ENCODE assay signal across 9 mouse cellular contexts in genomic region chr6:128423496-128424268, GRCm38 (mm10). TPM values are rescaled to one million over a fixed set of nuclear protein-coding genes. Genes with fewer than 3 reads are reported as not detected.
DNase-seq lines count a peak whose midpoint lies in the region; ATAC-seq lines count a peak whose summit lies in the region.
"Had no signal": no experiment of that assay in that cellular context is flagged by ENCODE, and none has a peak within 500 bp of the region (broad histone marks: within the 10 kb centered on the region; RNA-seq: fewer than 3 reads in every experiment).

No protein-coding gene starts in this region.

- WGBS in neural tube, embryonic 11.5 days, result 51% methylated on average over 15 of the region's 16 CpGs
- WGBS in embryonic facial prominence, embryonic 13.5 days, result 47% methylated on average over 16 of the region's 16 CpGs
- 36% methylated on average over 15 of the region's 16 CpGs for WGBS in intestine, embryonic 16.5 days
- WGBS in neural tube, embryonic 12.5 days, result 47% methylated on average over 15 of the region's 16 CpGs

- no peak for ATAC-seq in neural tube, embryonic 11.5 days (ENCODE audit: insufficient read depth, low FRiP score, low TSS enrichment)
- ATAC-seq in embryonic facial prominence, embryonic 13.5 days (ENCODE audit: insufficient number of reproducible peaks, insufficient read depth, low FRiP score, low TSS enrichment, low read depth), result no peak
- ATAC-seq in intestine, embryonic 16.5 days, result peak; percentile 43; the same call in 1 of the 2 replicates
- ATAC-seq in neural tube, embryonic 12.5 days (ENCODE audit: low FRiP score, low read depth), result peak; percentile 34

- no peak for DNase-seq in neural tube, embryonic 11.5 days (ENCODE audit: low spot score)
- DNase-seq in neural tube, embryonic 10.5 days (ENCODE audit: extremely low spot score, low spot score), result no peak
- DNase-seq in adrenal gland, postnatal 14 days, result no peak
- DNase-seq in adrenal gland, adult 2 months, result no peak
- no peak for DNase-seq in layer of hippocampus, adult 9-10 months (ENCODE audit: low spot score)

- H3K9me3 ChIP-seq in neural tube, embryonic 11.5 days (ENCODE audit: control insufficient read depth, low read length), result no peaks in the 10 kb centered on the region
- H3K9me3 ChIP-seq in embryonic facial prominence, embryonic 13.5 days, result no peaks in the 10 kb centered on the region
- no peaks in the 10 kb centered on the region for H3K9me3 ChIP-seq in intestine, embryonic 16.5 days (ENCODE audit: control insufficient read depth, low read length)
- H3K9me3 ChIP-seq in neural tube, embryonic 12.5 days, result no peaks in the 10 kb centered on the region

- H3K27me3 ChIP-seq in neural tube, embryonic 11.5 days (ENCODE audit: control insufficient read depth, insufficient read depth, low read length), result no peaks in the 10 kb centered on the region
- no peaks in the 10 kb centered on the region for H3K27me3 ChIP-seq in embryonic facial prominence, embryonic 13.5 days
- H3K27me3 ChIP-seq in intestine, embryonic 16.5 days (replicated peaks; ENCODE audit: control insufficient read depth, insufficient read depth, low read length), result no peaks in the 10 kb centered on the region
- no peaks in the 10 kb centered on the region for H3K27me3 ChIP-seq in neural tube, embryonic 12.5 days (replicated peaks)

- peak overlapping the region; percentile 67 for H3K4me3 ChIP-seq in neural tube, embryonic 11.5 days (ENCODE audit: low read depth, low read length)
- H3K4me3 ChIP-seq in embryonic facial prominence, embryonic 13.5 days, result peak overlapping the region; percentile 66
- H3K4me3 ChIP-seq in intestine, embryonic 16.5 days (ENCODE audit: low read length), result peak overlapping the region; percentile 61
- peak overlapping the region; percentile 58 for H3K4me3 ChIP-seq in neural tube, embryonic 12.5 days

- H3K9ac ChIP-seq in neural tube, embryonic 11.5 days (ENCODE audit: low read length), result peak overlapping the region; percentile 85
- peak overlapping the region; percentile 77 for H3K9ac ChIP-seq in embryonic facial prominence, embryonic 13.5 days
- peak overlapping the region; percentile 83 for H3K9ac ChIP-seq in intestine, embryonic 16.5 days (ENCODE audit: low read depth, low read length)
- peak overlapping the region; percentile 65 for H3K9ac ChIP-seq in neural tube, embryonic 12.5 days

- peak overlapping the region; percentile 93; the same call in 1 of the 2 replicates for H3K27ac ChIP-seq in neural tube, embryonic 11.5 days (ENCODE audit: low read depth, low read length)
- peak overlapping the region; percentile 95 for H3K27ac ChIP-seq in embryonic facial prominence, embryonic 13.5 days
- peak overlapping the region; percentile 84 for H3K27ac ChIP-seq in intestine, embryonic 16.5 days (ENCODE audit: low read length)
- H3K27ac ChIP-seq in neural tube, embryonic 12.5 days, result no peak overlapping the region

- no peaks in the 10 kb centered on the region; the same call in 1 of the 2 replicates for H3K4me1 ChIP-seq in neural tube, embryonic 11.5 days (ENCODE audit: control insufficient read depth, insufficient read depth, low read length)
- H3K4me1 ChIP-seq in embryonic facial prominence, embryonic 13.5 days, result peaks cover 2% of the 10 kb centered on the region; the same call in 1 of the 2 replicates
- H3K4me1 ChIP-seq in intestine, embryonic 16.5 days (ENCODE audit: control insufficient read depth, insufficient read depth, low read length), result peaks cover 8% of the 10 kb centered on the region
- no peaks in the 10 kb centered on the region for H3K4me1 ChIP-seq in neural tube, embryonic 12.5 days

- H3K36me3 ChIP-seq in neural tube, embryonic 11.5 days (ENCODE audit: control insufficient read depth, insufficient read depth, low read length), result no peaks in the 10 kb centered on the region; the same call in 1 of the 2 replicates
- H3K36me3 ChIP-seq in embryonic facial prominence, embryonic 13.5 days, result peaks cover 22% of the 10 kb centered on the region
- no peaks in the 10 kb centered on the region for H3K36me3 ChIP-seq in intestine, embryonic 16.5 days (ENCODE audit: control insufficient read depth, insufficient read depth, low read length)
- peaks cover 12% of the 10 kb centered on the region for H3K36me3 ChIP-seq in neural tube, embryonic 12.5 days

- H3K4me2 ChIP-seq in neural tube, embryonic 11.5 days (ENCODE audit: low read depth), result peak overlapping the region; percentile 61
- peak overlapping the region; percentile 64 for H3K4me2 ChIP-seq in embryonic facial prominence, embryonic 13.5 days
- H3K4me2 ChIP-seq in intestine, embryonic 16.5 days (ENCODE audit: low read depth, low read length), result peak overlapping the region; percentile 37
- peak overlapping the region; percentile 72 for H3K4me2 ChIP-seq in neural tube, embryonic 12.5 days (replicated peaks)

RNA-seq across cellular contexts. Expression of gene Itfg2, which starts 1.0 kb away (rescaled TPM):
- 28.8 and 31.2 TPM in 2 replicates for polyA plus RNA-seq in neural tube, embryonic 11.5 days (2014; fragmentation: Nextera tagmentation; extraction: Ambion mirVana)
- 41.7 and 42.7 TPM in 2 replicates for polyA plus RNA-seq in embryonic facial prominence, embryonic 13.5 days (2015; fragmentation: Nextera tagmentation; extraction: Ambion mirVana)
- 26.1 and 26.6 TPM in 2 replicates for polyA plus RNA-seq in intestine, embryonic 16.5 days (2015; fragmentation: Nextera tagmentation; extraction: Ambion mirVana)
- 38.6 and 38.8 TPM in 2 replicates for polyA plus RNA-seq in neural tube, embryonic 12.5 days (2016; fragmentation: Nextera tagmentation; extraction: Ambion mirVana)
- 21.6 and 35.8 TPM in 2 replicates for total RNA-seq in adrenal gland, postnatal 14 days (2021)
- 10 to 100 TPM; 28.6 to 32.8 TPM for total RNA-seq in adrenal gland, adult 2 months (2021)
- polyA plus RNA-seq in adrenal gland, adult 2 months (2012; rRNA removed), result 31.7 and 40.3 TPM in 2 replicates

RNA-seq across cellular contexts. Expression of gene Fkbp4, which starts 14.8 kb away (rescaled TPM):
- 506 and 551 TPM in 2 replicates for polyA plus RNA-seq in neural tube, embryonic 11.5 days (2014; fragmentation: Nextera tagmentation; extraction: Ambion mirVana)
- polyA plus RNA-seq in embryonic facial prominence, embryonic 13.5 days (2015; fragmentation: Nextera tagmentation; extraction: Ambion mirVana), result 411 and 438 TPM in 2 replicates
- polyA plus RNA-seq in intestine, embryonic 16.5 days (2015; fragmentation: Nextera tagmentation; extraction: Ambion mirVana), result 461 and 516 TPM in 2 replicates
- polyA plus RNA-seq in neural tube, embryonic 12.5 days (2016; fragmentation: Nextera tagmentation; extraction: Ambion mirVana), result 404 and 410 TPM in 2 replicates
- total RNA-seq in adrenal gland, postnatal 14 days (2021), result 198 and 230 TPM in 2 replicates
- 100 to 1,000 TPM; 229 to 272 TPM for total RNA-seq in adrenal gland, adult 2 months (2021)
- 187 and 202 TPM in 2 replicates for polyA plus RNA-seq in adrenal gland, adult 2 months (2012; rRNA removed)

RNA-seq across cellular contexts. Expression of gene Nrip2, which starts 24.6 kb away (rescaled TPM):
- polyA plus RNA-seq in neural tube, embryonic 11.5 days (2014; fragmentation: Nextera tagmentation; extraction: Ambion mirVana), result 1.9 and 2.2 TPM in 2 replicates
- 5.1 and 5.7 TPM in 2 replicates for polyA plus RNA-seq in embryonic facial prominence, embryonic 13.5 days (2015; fragmentation: Nextera tagmentation; extraction: Ambion mirVana)
- 5.3 and 5.7 TPM in 2 replicates for polyA plus RNA-seq in intestine, embryonic 16.5 days (2015; fragmentation: Nextera tagmentation; extraction: Ambion mirVana)
- 4.6 and 4.8 TPM in 2 replicates for polyA plus RNA-seq in neural tube, embryonic 12.5 days (2016; fragmentation: Nextera tagmentation; extraction: Ambion mirVana)
- total RNA-seq in adrenal gland, postnatal 14 days (2021), result 2.7 and 2.9 TPM in 2 replicates
- 1 to 10 TPM; 2.1 to 2.5 TPM for total RNA-seq in adrenal gland, adult 2 months (2021)
- 2.6 and 3.9 TPM in 2 replicates for polyA plus RNA-seq in adrenal gland, adult 2 months (2012; rRNA removed)

RNA-seq across cellular contexts. Expression of gene Gm44596, which starts 48.4 kb away (rescaled TPM):
- polyA plus RNA-seq in neural tube, embryonic 11.5 days (2014; fragmentation: Nextera tagmentation; extraction: Ambion mirVana), result not detected in 2 replicates
- polyA plus RNA-seq in embryonic facial prominence, embryonic 13.5 days (2015; fragmentation: Nextera tagmentation; extraction: Ambion mirVana), result not detected in 2 replicates
- polyA plus RNA-seq in intestine, embryonic 16.5 days (2015; fragmentation: Nextera tagmentation; extraction: Ambion mirVana), result not detected in 2 replicates
- polyA plus RNA-seq in neural tube, embryonic 12.5 days (2016; fragmentation: Nextera tagmentation; extraction: Ambion mirVana), result not detected in 2 replicates
- not detected in 2 replicates for total RNA-seq in adrenal gland, postnatal 14 days (2021)
- not detected for total RNA-seq in adrenal gland, adult 2 months (2021)
- polyA plus RNA-seq in adrenal gland, adult 2 months (2012; rRNA removed), result 0.30 TPM in 1 of 2 replicates, not detected in the other
- polyA plus RNA-seq: gonadal fat pad, adult 2 months had no signal

RNA-seq across cellular contexts. Expression of gene Tex52, which starts 48.4 kb away (rescaled TPM):
- polyA plus RNA-seq in neural tube, embryonic 11.5 days (2014; fragmentation: Nextera tagmentation; extraction: Ambion mirVana), result 0.34 and 0.66 TPM in 2 replicates
- 0.39 and 1.5 TPM in 2 replicates for polyA plus RNA-seq in embryonic facial prominence, embryonic 13.5 days (2015; fragmentation: Nextera tagmentation; extraction: Ambion mirVana)
- 0.22 TPM in 1 of 2 replicates, not detected in the other for polyA plus RNA-seq in intestine, embryonic 16.5 days (2015; fragmentation: Nextera tagmentation; extraction: Ambion mirVana)
- 0.17 and 0.34 TPM in 2 replicates for polyA plus RNA-seq in neural tube, embryonic 12.5 days (2016; fragmentation: Nextera tagmentation; extraction: Ambion mirVana)
- not detected in 2 replicates for total RNA-seq in adrenal gland, postnatal 14 days (2021)
- not detected for total RNA-seq in adrenal gland, adult 2 months (2021)
- polyA plus RNA-seq in adrenal gland, adult 2 months (2012; rRNA removed), result not detected in 2 replicates

Comparison
In these comparisons a context has a peak if more than half of its experiments do, and no peak if none do; other contexts are left out.
1. ATAC-seq: peak in intestine, embryonic 16.5 days (single experiment) and neural tube, embryonic 12.5 days (single experiment); none in neural tube, embryonic 11.5 days (single experiment) and embryonic facial prominence, embryonic 13.5 days (single experiment).
2. Peak in every context shown above with its lines, with median percentiles within 50 percentile points of each other: H3K4me2 ChIP-seq, H3K4me3 ChIP-seq and H3K9ac ChIP-seq.